Mouse (Mus musculus) layer of hippocampus, adult 9-11 months (tissue): ENCODE data around the gene C1qtnf5.

ENCODE experiments used
- DNase-seq: peaks from one replicate; pipeline ENCODE4 v3.0.0; 2022

C1qtnf5 gene

GRCm38 (mm10) chr9:44079997-44080780 is 26.9 kb upstream of the C1qtnf5 start:
- DNase-seq, result peak; percentile 5

DNA sequence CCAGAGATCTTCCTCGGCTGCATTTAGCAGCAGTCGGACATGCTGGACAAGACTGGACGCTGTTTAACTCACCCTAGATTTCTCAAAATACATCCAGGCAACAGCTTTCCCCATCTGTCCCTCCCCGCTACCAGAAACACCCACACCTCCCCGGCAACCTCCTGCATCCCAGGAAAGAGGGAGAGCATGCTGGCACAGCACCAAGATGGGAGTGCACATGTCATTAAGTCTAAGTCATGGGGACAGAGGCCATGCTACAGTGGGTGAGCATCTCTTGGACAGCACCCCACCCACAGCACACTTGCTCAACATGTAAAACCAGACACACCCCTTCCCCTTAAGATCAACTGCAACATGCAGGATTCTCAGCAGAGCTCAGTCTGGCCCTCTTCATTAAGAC is 26.1 kb upstream of the C1qtnf5 start:
- DNase-seq, result peak; percentile 71

GRCm38 (mm10) chr9:44081581-44081980 is 25.5 kb upstream of the C1qtnf5 start:
- DNase-seq, result peak; percentile 7

GRCm38 (mm10) chr9:44082266-44082665 is 24.8 kb upstream of the C1qtnf5 start:
- DNase-seq, result no peak

GRCm38 (mm10) chr9:44083392-44084121 is 23.5 kb upstream of the C1qtnf5 start:
- DNase-seq, result peak; percentile 91

- no peak for DNase-seq
Measured at GRCm38 (mm10) chr9:44084236-44084635, 22.8 kb upstream of the C1qtnf5 start.

- DNase-seq, result peak; percentile 94
Measured at GRCm38 (mm10) chr9:44084659-44085229, 22.3 kb upstream of the C1qtnf5 start.

DNA sequence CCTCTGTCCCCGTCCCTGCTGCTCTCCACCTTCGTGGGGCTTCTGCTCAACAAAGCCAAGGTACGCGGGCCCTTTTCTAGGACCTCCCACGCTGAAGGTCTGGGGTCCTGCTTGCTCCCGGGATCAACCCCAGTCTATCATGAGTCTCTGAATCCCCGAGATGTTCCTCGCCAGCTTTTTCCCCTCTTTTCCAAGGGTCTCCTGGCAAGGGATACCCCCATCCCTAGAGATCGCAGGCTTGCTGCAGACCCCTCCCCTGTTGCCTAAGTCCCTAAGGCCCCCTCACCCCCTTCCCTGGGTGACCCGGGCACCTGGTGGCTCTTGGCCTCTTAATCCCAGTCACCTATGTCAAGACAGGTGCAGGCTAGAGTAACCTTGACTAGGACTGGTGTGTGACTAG is 21.8 kb upstream of the C1qtnf5 start:
- no peak for DNase-seq

- DNase-seq, result peak; percentile 88
Measured at GRCm38 (mm10) chr9:44085741-44086665, 21.0 kb upstream of the C1qtnf5 start.

- DNase-seq, result no peak
Measured at GRCm38 (mm10) chr9:44086960-44087359, 20.1 kb upstream of the C1qtnf5 start.

- peak; percentile 89 for DNase-seq
Measured at GRCm38 (mm10) chr9:44087761-44088455, 19.1 kb upstream of the C1qtnf5 start.

- DNase-seq, result peak; percentile 81
Measured at GRCm38 (mm10) chr9:44088877-44089608, 18.0 kb upstream of the C1qtnf5 start.

GRCm38 (mm10) chr9:44093612-44094503 is 13.2 kb upstream of the C1qtnf5 start:
- peak; percentile 84 for DNase-seq

DNA sequence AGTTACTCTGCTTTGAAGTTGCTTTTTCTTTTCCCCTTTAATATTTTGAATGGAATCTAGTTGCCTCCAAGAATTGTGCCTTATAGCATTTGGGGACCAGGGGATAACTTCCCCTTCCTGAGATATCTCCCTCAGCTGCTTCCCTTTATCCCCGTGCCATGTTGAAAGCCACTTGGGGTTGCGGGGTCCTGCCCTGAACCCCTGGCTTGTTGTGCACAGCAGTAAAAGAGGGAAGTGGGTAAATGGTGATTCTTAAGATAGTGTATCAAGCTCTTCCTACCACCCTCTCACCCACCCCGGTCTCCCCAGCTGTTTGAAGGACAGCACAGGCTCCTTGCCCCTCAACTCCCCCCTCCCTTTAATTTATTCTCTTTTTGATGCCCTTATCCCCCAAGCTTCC is 12.3 kb upstream of the C1qtnf5 start:
- no peak for DNase-seq

DNA sequence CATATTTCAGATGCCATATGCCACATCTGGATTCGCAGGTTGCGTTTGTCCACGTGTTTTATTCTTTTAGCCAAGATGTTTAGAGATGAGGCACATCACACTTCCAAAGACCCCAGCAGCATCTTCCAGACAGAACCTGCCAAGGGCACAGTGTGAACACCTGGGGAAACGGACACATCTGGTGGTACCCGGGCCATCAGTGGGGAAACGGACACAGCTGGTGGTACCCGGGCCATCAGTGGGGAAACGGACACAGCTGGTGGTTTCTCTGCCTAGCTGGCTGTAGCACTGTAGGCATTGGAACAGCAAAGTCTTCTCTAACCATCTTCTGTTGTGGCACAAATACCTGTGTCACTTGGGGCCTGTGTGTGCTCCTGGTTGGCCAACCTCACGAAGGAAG is 11.3 kb upstream of the C1qtnf5 start:
- DNase-seq, result no peak

DNA sequence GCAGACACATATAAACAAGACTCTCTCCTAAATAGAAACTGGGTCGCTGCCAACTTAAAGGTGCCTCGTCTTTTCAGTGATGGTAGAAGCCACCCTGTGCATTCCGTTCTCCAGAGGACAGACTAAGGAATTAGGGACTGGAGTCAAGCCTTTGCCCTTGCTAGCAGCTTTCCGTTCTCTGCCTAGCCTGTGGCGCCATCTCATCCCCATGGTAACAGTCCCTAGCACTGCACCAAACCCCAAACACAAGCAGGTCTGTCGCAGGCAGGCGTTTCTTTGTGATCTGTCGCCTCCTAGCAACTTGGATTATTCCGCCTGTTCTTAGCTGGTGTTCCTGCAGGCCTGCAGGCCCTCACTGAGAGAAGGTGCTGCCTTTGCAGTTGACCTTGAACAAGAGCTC is 10.5 kb upstream of the C1qtnf5 start:
- DNase-seq, result peak; percentile 79

- DNase-seq, result no peak
Measured at GRCm38 (mm10) chr9:44101490-44101889, 5.6 kb upstream of the C1qtnf5 start, which contains the start of gene Mfrp. Gene Mfrp, plus strand, starts transcription at chr9:44101729.

GRCm38 (mm10) chr9:44104881-44105280 is 2.2 kb upstream of the C1qtnf5 start:
- no peak for DNase-seq

GRCm38 (mm10) chr9:44105781-44106180 is 1.3 kb upstream of the C1qtnf5 start:
- no peak for DNase-seq

DNA sequence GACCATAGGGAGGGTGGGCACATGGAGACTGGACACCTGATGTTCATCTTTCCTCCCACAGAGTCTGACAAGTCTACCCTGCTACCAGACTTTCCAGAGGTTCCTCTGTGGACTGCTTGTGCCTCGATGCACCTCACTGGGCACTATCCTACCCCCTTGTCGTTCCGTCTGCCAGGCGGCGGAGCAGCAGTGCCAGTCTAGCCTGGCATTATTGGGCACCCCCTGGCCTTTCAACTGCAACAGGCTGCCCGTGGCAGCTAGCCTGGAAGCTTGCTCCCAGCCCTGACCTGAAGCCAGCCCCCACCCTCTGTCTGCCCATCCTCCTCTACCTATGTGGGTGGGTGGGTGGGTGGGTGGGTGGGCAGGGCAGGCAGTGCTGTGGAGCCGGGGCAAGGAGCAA is 863 bp upstream of the C1qtnf5 start:
- DNase-seq, result no peak
